Mouse (Mus musculus): ENCODE data around the gene Bloc1s5.

GRCm38 (mm10) chr13:38634800-38635269 lies at the start of gene Bloc1s5:
- TF ChIP-seq CTCF (IDR thresholded peaks at IDR 0.05; ENCODE audit: low read depth) (no peak), EP300 (optimal IDR thresholded peaks at IDR 0.05) (no peak)

Measured in stomach, postnatal 0 days (tissue).